Mouse (Mus musculus) B cell, adult 67 days (primary cell): ENCODE results near the gene Serpina12. TPM values are rescaled to one million over a fixed set of nuclear protein-coding genes. Genes with fewer than 3 reads are reported as not detected.

Experiments
- total RNA-seq, 2 experiments: library from RNA; stranded (reverse); gene quantifications; 4 replicates each; pipeline ENCODE4 v1.2.4; 2023

Gene Serpina12
- total RNA-seq = not detected

DNA sequence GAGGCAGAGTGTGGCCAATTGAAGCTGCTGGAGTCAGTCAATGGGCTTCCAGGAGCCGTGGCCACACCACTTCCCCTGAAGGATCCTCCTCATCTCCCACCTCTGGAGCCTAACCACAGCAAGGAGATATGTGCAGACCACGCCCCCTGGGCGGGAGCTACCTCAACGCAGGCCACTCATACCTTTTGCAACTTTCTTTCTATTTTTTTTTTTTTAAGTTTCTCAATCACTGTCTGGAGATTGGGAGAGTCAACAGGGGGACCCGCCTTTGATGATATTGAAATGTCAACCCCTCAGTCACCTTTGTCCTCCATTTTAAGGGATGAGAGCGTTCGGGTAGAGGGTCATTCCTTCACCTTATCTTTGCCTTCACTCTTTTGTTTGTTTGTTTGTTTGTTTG, at the start of gene Serpina12:
Gene Serpina12 (minus strand): TSS at position 101 of the 400 bp plus-strand sequence.

DNA sequence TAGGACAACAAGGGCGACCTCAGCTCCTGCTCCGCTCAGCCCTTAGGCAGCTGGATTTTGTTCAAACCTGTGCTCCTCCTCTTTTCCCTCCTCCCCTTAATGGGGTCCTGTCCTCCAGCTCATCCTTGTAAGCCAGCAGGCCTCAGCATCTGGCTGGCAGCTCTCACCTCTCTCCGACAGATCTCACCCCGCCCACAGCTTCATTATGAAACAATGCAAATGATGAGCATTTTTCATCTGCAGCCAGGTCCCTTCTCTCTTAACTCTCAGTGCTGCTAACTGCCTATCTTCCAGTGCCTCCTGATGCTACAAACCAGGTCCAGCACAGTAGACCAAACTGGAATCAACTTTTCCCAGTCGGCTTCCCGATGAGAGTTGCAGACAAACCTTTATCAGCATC, 30.6 kb downstream of the Serpina12 start, which contains the start of gene Serpina9:
Gene Serpina9 (minus strand): TSS at position 136 of the 400 bp plus-strand sequence.

DNA sequence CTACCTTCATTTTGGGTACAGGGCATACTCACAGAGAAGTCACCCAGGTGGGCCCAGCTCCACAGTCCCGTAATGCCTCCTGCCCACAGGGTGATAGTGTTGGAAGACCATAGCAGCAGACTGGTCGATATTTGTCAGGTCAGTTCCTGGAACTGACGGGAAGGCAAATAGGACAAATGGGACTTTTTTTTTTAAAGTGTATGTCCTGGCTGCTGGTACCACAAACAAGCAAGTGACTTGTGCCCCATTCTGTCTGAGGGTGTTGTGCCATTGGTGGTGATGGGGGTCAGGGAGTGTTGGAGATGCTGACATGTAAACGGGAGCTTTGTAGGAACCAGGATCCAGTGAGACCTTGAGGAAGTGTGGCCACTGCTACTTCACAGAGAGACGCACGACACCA, 54.4 kb downstream of the Serpina12 start, which contains the start of gene Serpina11:
Gene Serpina11 (minus strand): TSS at position 101 of the 400 bp plus-strand sequence.

Other genes with a start within 250 kb of the Serpina12 start
- not detected for gene Serpina1b, start 214.1 kb downstream of the Serpina12 start, total RNA-seq
- gene Serpina1a, start 180.9 kb downstream of the Serpina12 start, total RNA-seq = not detected
- not detected for gene Serpina1c, start 139.6 kb downstream of the Serpina12 start, total RNA-seq
- not detected for gene Serpina1e, start 85.5 kb downstream of the Serpina12 start, total RNA-seq
- gene Serpina11, start 54.5 kb downstream of the Serpina12 start, total RNA-seq = not detected
- not detected for gene Serpina9, start 30.7 kb downstream of the Serpina12 start, total RNA-seq
- gene Serpina5, start 56.7 kb upstream of the Serpina12 start, total RNA-seq = not detected
- not detected for gene Serpina3a, start 68.3 kb upstream of the Serpina12 start, total RNA-seq
- gene Serpina3b, start 83.6 kb upstream of the Serpina12 start, total RNA-seq = not detected
- not detected for gene Serpina3c, start 109.4 kb upstream of the Serpina12 start, total RNA-seq
- 1 to 10 TPM; 4.5 to 5.9 TPM for gene Serpina3f, start 170.1 kb upstream of the Serpina12 start, total RNA-seq
- 100 to 1,000 TPM in 1 of 2 experiments, 10 to 100 TPM in 1; 73.0 to 106 TPM for gene Serpina3g, start 191.8 kb upstream of the Serpina12 start, total RNA-seq
- 1 to 10 TPM in 1 of 2 experiments, not detected in 1; 2.7 TPM for gene Serpina3i, start 218.7 kb upstream of the Serpina12 start, total RNA-seq